Mouse (Mus musculus) erythroblast, embryonic 14.5 days (primary cell): ENCODE data around the gene Anp32a.

Source experiments
- GATA1 ChIP-seq: IDR thresholded peaks from 2 replicates; pipeline ENCODE4 v1.6.1; 2012; ENCODE audit warnings: low read length, inconsistent platforms, mixed read lengths
- TAL1 ChIP-seq: IDR thresholded peaks from 3 replicates; pipeline ENCODE4 v1.6.1; 2012; ENCODE audit warnings: low read length, inconsistent platforms, mixed read lengths

GRCm38 (mm10) chr9:62371745-62372555, 30.9 kb downstream of the Anp32a start:
- TF ChIP-seq GATA1 = no peak
- TF ChIP-seq TAL1 = no peak
